Mouse (Mus musculus) kidney, embryonic 14.5 days (tissue): Measurements from ENCODE around the gene Zbtb34. TPM values are rescaled to one million over a fixed set of nuclear protein-coding genes. Genes with fewer than 3 reads are reported as not detected.
A peak's percentile ranks its signal among the peaks of the same experiment; 100 is the strongest.

ENCODE experiments used
- ATAC-seq: fragments of 200-750 bp; cut with Nextera tagmentation; 2 replicates; pipeline ENCODE4 v1.8.0; 2017; ENCODE audit warnings: moderate number of reproducible peaks, mild to moderate bottlenecking, moderate TSS enrichment, moderate library complexity; ENCODE audit not compliant: low FRiP score, low TSS enrichment
- H3K27ac ChIP-seq: fragments of 300-500 bp; sonication (generic); 2 replicates; pipeline ENCODE4 v1.5.1; 2014; ENCODE audit warnings: low read depth, mild to moderate bottlenecking, low read length, moderate library complexity, mixed read lengths
- H3K27me3 ChIP-seq: fragments of 300-500 bp; sonication (generic); 2 replicates; pipeline ENCODE4 v1.6.1; 2014; ENCODE audit warnings: mild to moderate bottlenecking, low read length; ENCODE audit not compliant: control insufficient read depth, insufficient read depth
- H3K36me3 ChIP-seq: fragments of 300-500 bp; sonication (generic); 2 replicates; pipeline ENCODE4 v1.6.1; 2014; ENCODE audit warnings: low read length, mixed read lengths; ENCODE audit not compliant: control insufficient read depth, insufficient read depth
- H3K4me1 ChIP-seq: fragments of 300-500 bp; sonication (generic); 2 replicates; pipeline ENCODE4 v1.6.1; 2014; ENCODE audit warnings: low read length, mixed read lengths; ENCODE audit not compliant: control insufficient read depth, insufficient read depth
- H3K4me2 ChIP-seq: fragments of 300-500 bp; sonication (generic); replicated peaks from 2 replicates; pipeline ENCODE4 v1.6.1; 2014; ENCODE audit warnings: low read depth, mild to moderate bottlenecking, low read length
- H3K4me3 ChIP-seq: fragments of 300-500 bp; sonication (generic); 2 replicates; pipeline ENCODE4 v1.5.1; 2014; ENCODE audit warnings: mild to moderate bottlenecking, low read length
- H3K9ac ChIP-seq: fragments of 300-500 bp; sonication (generic); 2 replicates; pipeline ENCODE4 v1.6.1; 2014; ENCODE audit warnings: low read depth, mild to moderate bottlenecking, low read length, moderate library complexity
- H3K9me3 ChIP-seq: fragments of 300-500 bp; sonication (generic); 2 replicates; pipeline ENCODE4 v1.6.1; 2016; ENCODE audit warnings: low read length; ENCODE audit not compliant: control insufficient read depth
- WGBS: fragments of 180-500 bp; shearing (Covaris S2); extraction: QIAGEN DNeasy Blood & Tissue Kit; methylation state at CpG from one replicate; pipeline ENCODE4 v1.1.7; 2014; 5-methylcytosine and 5-hydroxymethylcytosine counted together
- polyA plus RNA-seq: library from polyadenylated mRNA; unstranded; fragments of >200 nt; fragmentation: Nextera tagmentation; extraction: Ambion mirVana; gene quantifications from 2 replicates; pipeline ENCODE4 v1.2.1, GENCODE M21; 2014

Zbtb34 gene
- polyA plus RNA-seq, 1 experiment from 2014 or later = 8.1 TPM

- no peaks in the 10 kb centered on the region for H3K36me3 ChIP-seq
- 70% methylated on average over 5 of the region's 5 CpGs for WGBS
- no peak overlapping the region for H3K9ac ChIP-seq
- no peak for ATAC-seq
- H3K4me1 ChIP-seq = peaks cover 3% of the 10 kb centered on the region; the same call in 1 of the 2 replicates
- no peaks in the 10 kb centered on the region for H3K27me3 ChIP-seq
- no peak overlapping the region for H3K4me3 ChIP-seq
- H3K27ac ChIP-seq = no peak overlapping the region
- no peak overlapping the region for H3K4me2 ChIP-seq
- H3K9me3 ChIP-seq = no peaks in the 10 kb centered on the region
Observed at GRCm38 (mm10) chr2:33400541-33400940, 30.6 kb downstream of the Zbtb34 start.

DNA sequence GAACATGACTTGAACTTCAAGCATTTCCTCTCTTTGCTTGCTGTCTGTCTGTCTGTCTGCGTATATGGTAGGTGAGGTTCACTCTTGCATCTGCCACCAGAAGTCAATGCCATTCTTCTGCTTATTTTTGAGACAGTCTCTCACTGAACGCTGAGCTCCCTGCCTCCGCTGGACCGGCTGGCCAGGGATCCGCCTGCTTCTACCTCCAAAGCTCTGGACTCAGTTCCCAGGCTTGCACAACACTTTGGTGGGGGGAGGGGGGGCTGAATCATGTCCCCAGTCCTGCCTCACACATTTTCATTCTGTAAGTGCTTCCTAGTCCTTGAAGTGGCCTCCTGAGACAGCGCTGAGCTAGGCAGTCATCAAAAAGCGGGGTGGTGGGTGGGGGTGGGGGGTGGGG, 32.0 kb downstream of the Zbtb34 start:
- no peak overlapping the region for H3K4me2 ChIP-seq
- no peaks in the 10 kb centered on the region for H3K9me3 ChIP-seq
- no peaks in the 10 kb centered on the region for H3K36me3 ChIP-seq
- no peaks in the 10 kb centered on the region for H3K27me3 ChIP-seq
- H3K27ac ChIP-seq = no peak overlapping the region
- WGBS = 87% methylated on average over 7 of the region's 7 CpGs
- H3K4me3 ChIP-seq = no peak overlapping the region
- no peak overlapping the region for H3K9ac ChIP-seq
- no peak for ATAC-seq
- H3K4me1 ChIP-seq = peaks cover 3% of the 10 kb centered on the region; the same call in 1 of the 2 replicates

GRCm38 (mm10) chr2:33397036-33397435, 34.1 kb downstream of the Zbtb34 start:
- Histone ChIP-seq H3K9me3 (no peaks in the 10 kb centered on the region), H3K36me3 (no peaks in the 10 kb centered on the region), H3K27me3 (no peaks in the 10 kb centered on the region), H3K4me2 (no peak overlapping the region), H3K27ac (no peak overlapping the region), H3K9ac (no peak overlapping the region), H3K4me1 (no peaks in the 10 kb centered on the region), H3K4me3 (no peak overlapping the region)
- 80% methylated on average over 4 of the region's 4 CpGs for WGBS
- ATAC-seq = no peak

- Histone ChIP-seq H3K4me1 (no peaks in the 10 kb centered on the region), H3K4me2 (no peak overlapping the region), H3K9me3 (no peaks in the 10 kb centered on the region), H3K9ac (no peak overlapping the region), H3K27ac (no peak overlapping the region), H3K27me3 (no peaks in the 10 kb centered on the region), H3K36me3 (no peaks in the 10 kb centered on the region), H3K4me3 (no peak overlapping the region)
- 84% methylated on average over 2 of the region's 2 CpGs for WGBS
- no peak for ATAC-seq
Observed at GRCm38 (mm10) chr2:33395053-33395452, 36.1 kb downstream of the Zbtb34 start.

GRCm38 (mm10) chr2:33393951-33394635, 37.0 kb downstream of the Zbtb34 start:
- Histone ChIP-seq H3K4me1 (no peaks in the 10 kb centered on the region), H3K9me3 (no peaks in the 10 kb centered on the region), H3K27me3 (no peaks in the 10 kb centered on the region), H3K4me3 (no peak overlapping the region), H3K4me2 (no peak overlapping the region), H3K9ac (no peak overlapping the region), H3K36me3 (no peaks in the 10 kb centered on the region), H3K27ac (no peak overlapping the region)
- no peak for ATAC-seq
- 78% methylated on average over 11 of the region's 11 CpGs for WGBS

DNA sequence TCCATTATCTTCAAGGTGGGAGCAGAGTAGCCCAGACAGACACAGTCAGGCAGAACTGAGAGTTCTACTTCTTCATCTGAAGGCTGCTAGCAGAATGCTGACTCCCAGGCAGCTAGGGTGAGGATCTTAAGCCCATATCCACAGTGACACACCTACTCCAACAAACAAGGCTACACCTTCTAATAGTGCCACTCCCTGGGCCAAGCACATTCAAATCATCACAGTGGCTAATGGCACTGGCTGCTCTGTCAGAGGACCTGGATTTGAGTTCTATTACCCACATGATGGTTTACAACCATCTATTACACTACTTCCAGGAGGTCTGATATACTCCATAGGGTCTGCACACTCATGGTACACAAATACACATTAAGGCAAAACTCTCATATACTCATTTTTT, 38.1 kb downstream of the Zbtb34 start:
- no peak overlapping the region for H3K4me2 ChIP-seq

DNA sequence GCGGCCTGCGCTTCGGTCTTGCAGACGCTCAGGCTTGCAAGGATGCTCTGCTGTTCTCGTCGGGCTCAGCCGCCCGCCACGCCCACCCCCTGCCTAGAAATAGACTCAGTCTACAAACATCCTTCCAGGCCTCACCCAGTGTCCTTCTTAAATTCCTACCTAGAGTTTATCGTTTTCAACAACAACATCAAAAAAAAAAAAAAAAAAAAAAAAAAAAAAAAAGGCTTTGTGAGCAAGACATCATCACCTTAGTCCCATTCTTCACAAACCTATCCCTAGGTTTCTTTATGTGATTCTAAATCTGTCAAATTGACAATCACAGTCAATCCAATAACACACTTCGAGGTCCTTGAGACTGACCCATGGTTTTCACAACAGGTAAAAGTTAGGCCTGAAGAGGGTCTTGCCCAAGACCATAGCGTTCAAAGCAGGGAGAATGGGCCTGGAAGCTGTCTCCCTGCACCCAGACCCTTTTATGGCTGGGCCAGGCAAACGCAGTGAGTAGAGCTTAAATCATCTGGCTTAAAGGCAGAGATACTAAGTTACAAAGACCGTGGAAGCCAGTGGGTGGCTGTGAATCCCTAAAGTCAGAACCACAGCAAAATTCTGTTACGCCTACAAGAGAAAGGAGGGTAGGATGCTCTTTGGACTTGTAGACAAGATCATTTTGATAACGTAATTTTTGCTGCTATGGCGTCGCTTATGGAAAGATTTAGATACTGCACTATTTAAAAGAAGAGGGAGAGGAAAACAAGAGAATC, 59.3 kb downstream of the Zbtb34 start:
- H3K27ac ChIP-seq = no peak overlapping the region
- WGBS = 31% methylated on average over 18 of the region's 18 CpGs
- H3K4me1 ChIP-seq = 0 out of 2 replicates have a peak, but pooled peaks cover 6% of the 10 kb centered on the region
- H3K4me2 ChIP-seq = peak overlapping the region; percentile 60
- no peaks in the 10 kb centered on the region for H3K36me3 ChIP-seq
- no peak overlapping the region for H3K9ac ChIP-seq
- peak overlapping the region; percentile 59 for H3K4me3 ChIP-seq
- ATAC-seq = no peak
- no peaks in the 10 kb centered on the region for H3K9me3 ChIP-seq
- H3K27me3 ChIP-seq = no peaks in the 10 kb centered on the region

More for the DNA sequence above, 38.1 kb downstream of the Zbtb34 start:
- no peak overlapping the region for H3K9ac ChIP-seq
- no peak overlapping the region for H3K4me3 ChIP-seq
- H3K9me3 ChIP-seq = no peaks in the 10 kb centered on the region
- no peak overlapping the region for H3K27ac ChIP-seq
- no peaks in the 10 kb centered on the region for H3K36me3 ChIP-seq
- no peak for ATAC-seq
- no peaks in the 10 kb centered on the region for H3K27me3 ChIP-seq
- H3K4me1 ChIP-seq = no peaks in the 10 kb centered on the region

GRCm38 (mm10) chr2:33370777-33371647, 60.1 kb downstream of the Zbtb34 start, which contains the start of gene Ralgps1:
Gene Ralgps1 (minus strand): TSS chr2:33371486.
- WGBS = 1% methylated on average over 56 of the region's 74 CpGs
- ATAC-seq = peak; percentile 98
- no peaks in the 10 kb centered on the region for H3K9me3 ChIP-seq

More at GRCm38 (mm10) chr2:33370777-33371647, 60.1 kb downstream of the Zbtb34 start, which contains the start of gene Ralgps1:
- Histone ChIP-seq H3K9ac (peak within 1 kb of the TSS; percentile 55), H3K27me3 (no peaks in the 10 kb centered on the region), H3K4me1 (0 out of 2 replicates have a peak, but pooled peaks cover 6% of the 10 kb centered on the region), H3K4me3 (peak within 1 kb of the TSS; percentile 59), H3K4me2 (peak within 1 kb of the TSS; percentile 60), H3K36me3 (no peaks in the 10 kb centered on the region), H3K27ac (peak within 1 kb of the TSS; percentile 84)
